Mouse (Mus musculus) testis, postnatal 14 days (tissue): ENCODE data around the gene Kit.

ENCODE experiments used
- DNase-seq: peaks from one replicate; pipeline ENCODE4 v3.0.0; 2021; ENCODE audit warnings: low spot score

The Kit gene

DNA sequence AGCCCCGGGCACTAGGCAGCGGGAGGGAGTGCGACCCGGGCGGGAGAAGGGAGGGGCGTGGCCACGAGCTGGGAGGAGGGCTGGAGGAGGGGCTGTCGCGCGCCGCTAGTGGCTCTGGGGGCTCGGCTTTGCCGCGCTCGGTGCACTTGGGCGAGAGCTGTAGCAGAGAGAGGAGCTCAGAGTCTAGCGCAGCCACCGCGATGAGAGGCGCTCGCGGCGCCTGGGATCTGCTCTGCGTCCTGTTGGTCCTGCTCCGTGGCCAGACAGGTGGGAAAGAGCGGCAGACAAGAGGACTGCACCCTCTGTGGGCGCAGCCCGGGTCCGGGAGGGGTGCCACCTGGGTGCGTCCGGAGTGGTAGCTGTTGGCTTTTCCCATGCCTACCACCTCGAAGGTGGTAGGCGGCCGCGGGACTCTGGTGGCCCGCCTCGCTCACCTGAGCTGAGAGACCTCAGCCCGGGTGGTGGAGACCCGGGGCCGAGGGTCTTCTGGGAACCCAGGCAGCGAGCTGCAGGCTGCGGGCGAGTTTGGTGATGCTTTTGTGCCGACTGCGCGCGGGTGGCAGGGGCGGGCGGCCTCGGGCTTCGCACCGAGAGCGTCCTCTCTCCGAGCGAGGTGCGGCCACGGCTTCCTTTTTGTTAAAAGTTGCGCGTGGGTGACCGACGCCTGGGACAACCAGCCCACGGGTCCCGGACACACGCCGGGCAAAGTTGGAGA is at the start of gene Kit:
TSS of gene Kit (plus strand) at position 65 of the 715 bp plus-strand sequence.
- peak; percentile 87 for DNase-seq

DNA sequence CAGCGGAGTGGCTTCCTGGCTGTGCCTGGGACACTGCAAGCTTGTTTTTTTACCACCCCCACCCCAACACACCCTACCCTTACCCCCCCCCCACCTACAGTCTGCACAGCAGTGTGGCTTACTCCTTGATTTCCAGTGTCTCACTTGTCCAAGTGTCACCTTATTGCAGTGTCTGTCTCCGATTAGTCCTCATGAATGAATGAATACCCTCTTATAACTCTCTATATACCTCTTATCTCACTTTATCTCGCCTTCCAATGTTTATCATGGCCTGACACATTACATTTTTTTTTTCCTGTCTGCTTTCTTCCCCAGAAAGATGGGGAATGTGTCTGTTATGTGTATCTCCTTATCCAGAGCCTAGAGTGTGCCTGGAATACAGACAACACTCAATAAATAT is 38.6 kb upstream of the Kit start:
- no peak for DNase-seq

- peak; percentile 40 for DNase-seq
Measured at GRCm38 (mm10) chr5:75537717-75538116, 37.0 kb upstream of the Kit start.

DNA sequence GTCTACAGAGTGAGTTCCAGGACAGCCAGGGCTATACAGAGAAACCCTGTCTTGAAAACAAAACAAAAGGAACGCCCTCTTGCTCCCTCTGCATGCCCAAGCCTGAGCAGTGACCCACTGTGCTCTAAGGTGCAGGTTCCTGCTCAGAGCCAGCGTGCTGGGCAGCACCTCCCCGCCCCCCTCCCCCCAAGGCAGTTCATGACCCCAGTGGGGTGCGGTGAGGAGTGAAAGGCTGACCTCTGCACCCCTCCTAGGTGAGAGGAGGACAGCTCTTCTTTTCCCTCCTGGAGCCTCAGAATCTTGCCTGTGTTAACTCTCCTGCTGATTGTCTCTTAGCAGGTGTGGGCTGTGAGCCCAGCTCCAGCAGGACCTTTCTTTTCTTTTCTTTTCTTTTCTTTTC is 36.3 kb upstream of the Kit start:
- peak; percentile 6 for DNase-seq

GRCm38 (mm10) chr5:75539098-75539497 is 35.6 kb upstream of the Kit start:
- DNase-seq, result no peak

GRCm38 (mm10) chr5:75543757-75544156 is 31.0 kb upstream of the Kit start:
- no peak for DNase-seq

- DNase-seq, result no peak
Measured at GRCm38 (mm10) chr5:75544472-75545264, 30.0 kb upstream of the Kit start.

DNA sequence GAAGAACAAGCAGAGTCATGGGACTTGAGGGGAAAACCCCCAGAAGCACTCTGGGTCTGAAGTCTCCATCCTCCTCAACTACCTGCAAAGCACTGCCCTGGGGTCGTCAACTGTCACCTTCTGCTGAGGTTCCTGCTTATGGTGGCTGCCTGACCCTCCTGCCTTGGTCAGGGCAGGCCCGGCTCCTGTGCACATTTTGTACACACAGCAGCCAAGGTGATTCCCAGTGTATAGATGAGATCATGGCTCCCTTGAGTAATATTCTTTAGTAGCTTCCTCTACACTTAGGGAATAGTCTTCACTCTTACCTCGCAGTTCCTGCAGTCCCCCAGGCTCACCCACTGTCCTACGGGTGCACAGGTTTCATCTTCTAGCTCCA is 29.5 kb upstream of the Kit start:
- DNase-seq, result no peak

DNA sequence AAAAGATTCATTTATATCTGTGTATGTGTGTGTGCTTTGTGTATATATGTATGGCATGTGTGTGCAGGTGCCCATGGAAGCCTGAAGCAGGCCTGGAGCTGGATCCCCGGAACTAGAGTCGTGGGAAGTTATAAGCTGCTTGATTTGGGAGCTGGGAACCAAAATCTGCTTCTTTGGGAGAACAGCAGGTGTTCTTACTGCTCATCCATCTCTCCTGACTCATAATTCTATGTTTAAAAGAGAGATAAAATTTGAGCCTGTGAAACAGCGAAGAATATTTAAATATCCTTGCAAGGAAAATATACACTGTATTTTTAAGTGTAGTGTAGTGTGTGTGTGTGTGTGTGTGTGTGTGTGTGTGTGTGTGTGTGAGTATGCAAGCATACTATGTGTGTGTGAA is 21.7 kb upstream of the Kit start:
- no peak for DNase-seq

DNA sequence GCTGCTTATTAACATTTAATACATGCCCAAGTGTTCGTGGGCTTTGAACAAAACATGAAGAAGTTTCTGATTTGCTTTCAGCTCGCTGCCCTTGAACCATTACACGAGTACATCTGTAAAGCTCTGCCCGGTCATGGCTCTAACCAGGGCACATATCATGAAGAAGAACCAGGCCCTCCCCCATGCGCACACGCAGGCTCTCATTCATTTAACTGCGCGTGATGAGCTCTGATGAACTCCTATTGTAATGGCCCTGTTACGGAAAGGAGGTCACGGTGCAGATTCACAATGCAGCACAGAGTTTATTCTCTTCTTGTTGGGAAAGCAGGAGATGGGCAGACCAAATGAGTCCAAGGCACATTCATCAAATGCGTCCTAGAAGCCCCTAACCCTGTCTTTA is 17.1 kb upstream of the Kit start:
- no peak for DNase-seq

GRCm38 (mm10) chr5:75559291-75559690 is 15.4 kb upstream of the Kit start:
- DNase-seq, result no peak

GRCm38 (mm10) chr5:75561231-75561630 is 13.5 kb upstream of the Kit start:
- DNase-seq, result no peak

DNA sequence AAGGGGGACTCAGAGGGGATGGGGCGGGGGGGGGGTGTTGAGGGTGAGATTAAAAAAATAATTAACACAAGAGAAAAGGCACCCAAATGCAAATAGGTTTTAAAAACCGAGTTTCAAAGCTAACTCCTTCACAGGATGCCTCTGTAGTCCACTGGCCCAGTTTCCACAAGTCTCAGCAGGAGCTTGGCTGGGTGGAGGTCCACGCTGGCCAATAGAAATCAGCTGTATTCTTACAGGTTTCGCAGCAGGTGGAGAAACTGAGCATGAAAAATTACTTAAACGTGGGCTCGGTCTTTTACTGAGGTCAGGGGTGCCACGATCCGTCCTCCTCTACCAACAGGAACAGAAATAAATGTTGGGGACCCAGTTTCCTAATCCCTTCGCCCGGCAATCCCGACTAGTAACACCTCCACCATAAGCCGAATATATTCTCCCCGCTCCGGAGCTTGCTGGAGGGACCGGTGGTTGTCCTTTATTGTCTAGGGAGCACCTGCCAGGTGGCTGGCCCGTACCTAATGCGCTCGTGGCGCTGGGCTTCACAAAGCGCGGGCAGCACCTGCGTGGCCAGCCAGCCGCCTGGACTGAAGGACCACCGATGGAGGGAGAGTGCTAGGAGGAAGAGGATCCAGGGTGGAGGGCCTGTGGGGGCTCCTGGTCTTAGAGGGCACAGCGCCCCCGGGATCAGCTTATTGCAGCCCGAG is 415 bp upstream of the Kit start:
- DNase-seq, result no peak

GRCm38 (mm10) chr5:75575567-75576515 is 1.1 kb downstream of the Kit start:
- DNase-seq, result peak; percentile 65

DNA sequence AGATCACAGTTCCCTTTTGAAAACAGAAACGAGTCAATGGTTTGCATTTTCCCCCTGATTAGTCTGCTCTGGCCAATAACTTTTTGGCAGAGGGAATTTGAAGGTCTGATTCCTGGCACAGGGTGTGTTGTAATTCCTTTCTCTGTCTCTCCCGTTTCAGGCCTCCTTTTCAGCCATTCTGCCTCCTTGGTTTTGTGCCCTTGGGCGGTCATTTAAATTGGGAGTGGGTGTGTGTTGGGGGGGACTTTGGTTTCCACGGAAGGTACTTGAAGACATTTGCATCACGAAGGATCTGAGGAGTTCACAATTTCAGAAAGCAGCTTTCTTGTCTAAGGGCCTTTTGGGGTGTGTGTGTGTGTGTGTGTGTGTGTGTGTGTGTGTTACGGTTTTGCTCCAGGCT is 2.0 kb downstream of the Kit start:
- DNase-seq, result no peak

DNA sequence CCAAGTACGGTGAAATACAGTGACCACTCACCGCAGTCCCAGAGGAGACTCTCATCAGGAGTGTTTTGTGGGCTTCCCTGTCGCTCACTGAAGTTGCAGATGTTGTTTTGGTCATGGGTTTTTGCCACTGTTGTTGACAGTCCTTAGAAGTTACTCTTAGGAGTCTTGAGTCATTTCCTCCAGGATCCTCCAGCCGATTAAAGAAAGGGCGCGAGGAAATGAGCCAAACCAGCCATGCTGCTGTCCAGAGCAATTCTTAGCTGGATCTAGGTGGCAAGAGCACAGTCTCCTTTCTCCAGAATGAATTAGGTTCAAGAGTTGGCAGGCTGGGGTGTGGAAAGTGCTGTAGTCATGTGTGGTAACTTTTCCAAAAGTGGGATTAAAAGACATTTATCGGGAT is 3.4 kb downstream of the Kit start:
- DNase-seq, result no peak

DNA sequence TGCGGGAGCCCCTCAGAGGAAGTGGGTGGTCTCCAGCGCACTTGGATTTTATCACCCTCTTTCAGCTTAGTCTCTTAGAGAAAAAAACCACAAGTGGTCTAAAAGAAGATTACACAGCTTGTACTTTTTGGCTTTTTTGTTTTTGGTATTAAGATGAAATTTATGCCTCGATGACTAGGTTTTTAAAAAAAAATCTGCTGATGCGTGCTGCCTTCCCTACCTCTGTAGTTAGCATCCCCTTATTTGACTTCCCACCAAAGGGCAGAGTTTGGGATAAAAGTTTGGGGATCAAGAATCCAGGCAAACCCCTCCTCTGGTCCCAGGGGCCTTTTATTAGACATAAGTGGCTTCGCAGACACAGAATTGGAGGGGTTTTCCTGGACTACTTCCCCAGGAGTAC is 4.5 kb downstream of the Kit start:
- DNase-seq, result no peak

DNA sequence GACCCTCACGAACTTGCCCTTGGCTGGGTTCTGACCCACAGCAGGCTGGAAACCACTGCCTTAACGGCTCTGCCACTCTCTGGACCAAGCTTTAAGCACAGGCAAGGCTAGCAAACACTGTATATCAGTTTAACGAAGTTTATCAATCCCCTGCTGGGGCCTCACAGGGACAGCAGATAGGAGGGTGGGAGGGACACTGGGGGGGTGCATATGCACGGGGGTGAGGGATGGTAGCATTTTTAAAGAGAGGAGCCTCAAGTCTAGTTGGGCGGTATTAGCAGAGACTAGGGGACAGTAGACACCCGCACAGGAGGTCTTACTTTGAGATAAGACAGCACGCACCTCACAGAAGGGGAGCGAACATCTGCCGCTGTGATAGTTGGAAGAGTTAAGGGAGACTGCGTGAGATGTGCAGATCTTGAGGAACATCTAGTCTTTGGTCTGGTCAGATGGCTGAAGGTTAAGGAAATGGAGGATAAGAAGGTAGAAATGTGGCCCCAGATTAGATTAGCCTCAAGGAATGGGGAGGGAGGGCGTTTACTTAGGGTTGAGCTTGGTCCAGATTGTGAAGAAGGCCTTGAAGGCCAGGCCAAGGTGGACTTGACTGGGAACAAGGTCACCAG is 5.0 kb downstream of the Kit start:
- DNase-seq, result no peak

- DNase-seq, result no peak
Measured at GRCm38 (mm10) chr5:75581926-75582325, 7.2 kb downstream of the Kit start.

DNA sequence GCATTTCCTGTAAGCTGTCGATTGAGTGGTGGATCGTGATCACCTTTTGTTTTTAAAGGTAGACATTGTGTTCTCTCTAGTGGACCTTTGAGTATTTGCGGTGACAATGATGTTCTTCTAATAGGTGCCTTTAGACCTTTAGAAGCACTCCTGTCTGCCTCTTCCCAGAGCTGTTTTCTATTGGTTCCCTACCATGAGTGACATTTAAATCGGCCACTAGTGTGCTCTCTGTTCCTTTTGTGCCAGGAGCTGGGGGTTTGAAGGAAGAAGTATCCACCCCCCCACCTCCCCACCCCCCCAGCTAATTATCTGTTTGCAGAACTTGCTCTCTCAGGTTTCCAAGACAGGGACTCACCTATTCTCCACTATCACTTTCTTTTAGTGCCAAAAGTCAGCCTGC is 13.1 kb downstream of the Kit start:
- DNase-seq, result no peak

GRCm38 (mm10) chr5:75589552-75590346 is 15.0 kb downstream of the Kit start:
- DNase-seq, result no peak
